Mouse (Mus musculus): ENCODE results near the gene Ralbp1.

Gene Ralbp1

GRCm38 (mm10) chr17:65798446-65798845, 87.2 kb downstream of the Ralbp1 start:
- no peak for DNase-seq (ENCODE audit: low spot score)

Measured in embryo, embryonic 10 days (tissue).